Mouse (Mus musculus) hematopoietic stem cell, adult 5-6 weeks (primary cell): ENCODE data around the gene Tktl1. TPM values are rescaled to one million over a fixed set of nuclear protein-coding genes. Genes with fewer than 3 reads are reported as not detected.
"Not testable (repeated sequence)": the region's sequence is repeated elsewhere in the genome, so short reads cannot be mapped to it uniquely, and the experiment has no call there.

Source experiments
- ATAC-seq, 2 experiments: fragments of 125-278 bp in 1 of 2; replicated peaks in 1 of 2; 2 replicates each; pipeline ENCODE4 v1.8.0; 2016 to 2017; ENCODE audit warnings: inconsistent platforms in 2 of 2, mild to moderate bottlenecking in 2 of 2, moderate number of reproducible peaks in 2 of 2, low read depth in 1 of 2, moderate TSS enrichment in 1 of 2; ENCODE audit not compliant: low FRiP score in 2 of 2, poor library complexity in 2 of 2, severe bottlenecking in 2 of 2, insufficient read depth in 1 of 2, low TSS enrichment in 1 of 2
- total RNA-seq: library from RNA; stranded (forward); fragments of 172-1452, 232-1000 nt; gene quantifications from 2 replicates; pipeline ENCODE4 v1.2.3, GENCODE M21; 2017

Tktl1 gene
- total RNA-seq, result 0.50 and 0.56 TPM in 2 replicates

- ATAC-seq, result no peak
Observed at GRCm38 (mm10) chrX:74176959-74177358, at the start of gene Tktl1. TSS of gene Tktl1 (plus strand) at chrX:74177259.

DNA sequence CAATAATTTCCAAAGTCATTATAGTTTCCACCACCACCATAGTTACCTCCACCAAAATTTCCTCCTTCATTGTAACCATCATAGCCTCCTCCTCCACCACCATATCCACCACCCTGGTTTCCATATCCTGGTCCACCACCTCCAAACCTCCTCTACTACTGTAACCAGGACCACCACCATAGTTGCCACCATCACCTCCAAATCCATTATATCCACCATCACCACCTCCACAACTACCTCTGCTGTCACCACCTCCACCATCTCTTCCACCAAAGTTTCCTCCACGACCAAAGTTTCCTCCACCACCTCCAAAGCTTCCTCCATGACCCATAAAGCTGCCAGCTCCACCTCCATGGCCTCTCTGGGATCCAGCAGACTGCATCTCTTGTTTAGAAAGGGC, 41.8 kb upstream of the Tktl1 start, which contains the start of gene Mecp2:
Mecp2 (minus strand) TSS at position 101 of the 400 bp plus-strand sequence.
- not testable (repeated sequence) for ATAC-seq

DNA sequence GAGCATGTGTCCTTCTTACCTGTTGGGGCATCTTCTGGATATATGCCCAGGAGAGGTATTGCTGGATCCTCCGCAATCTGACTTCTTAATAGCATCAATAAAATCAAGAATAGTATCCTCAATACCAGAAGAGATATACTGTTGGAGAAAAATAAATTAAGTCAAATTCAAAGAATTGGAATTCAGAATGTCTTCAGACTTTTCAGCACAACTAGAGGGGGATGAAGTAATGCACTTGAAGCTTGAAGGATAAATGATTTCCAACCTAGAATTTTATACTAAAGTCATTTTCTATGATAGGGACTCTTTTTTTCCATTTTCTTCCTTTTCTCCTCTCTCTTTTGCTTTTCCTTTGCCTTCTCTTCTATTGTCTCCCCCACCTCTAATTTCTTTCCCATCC, 9.3 kb upstream of the Tktl1 start, which contains the start of gene Tex28:
Tex28 (minus strand) TSS at position 101 of the 400 bp plus-strand sequence.
- ATAC-seq, result no peak

DNA sequence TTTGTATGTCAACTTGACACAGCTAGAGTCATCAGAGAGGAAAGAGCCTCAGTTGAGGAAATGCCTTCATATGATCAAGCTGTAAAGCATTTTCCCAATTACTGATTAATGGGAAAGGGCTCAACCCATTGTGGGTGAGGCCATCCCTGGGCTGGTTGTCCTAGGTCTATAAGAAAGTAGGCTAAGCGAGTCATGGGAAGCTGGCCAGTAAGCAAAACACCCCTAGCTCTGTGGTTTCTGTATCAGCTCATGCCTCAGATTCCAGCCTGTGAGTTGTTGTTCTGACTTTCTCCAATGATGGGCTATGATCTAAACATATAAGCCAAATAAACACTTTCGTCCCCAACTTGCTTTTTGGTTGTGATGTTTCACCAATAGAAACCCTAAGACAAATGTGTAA, 26.5 kb downstream of the Tktl1 start:
- no peak for ATAC-seq

GRCm38 (mm10) chrX:74218496-74218895, 41.4 kb downstream of the Tktl1 start:
- no peak for ATAC-seq

- no peak for ATAC-seq
Observed at GRCm38 (mm10) chrX:74219449-74219848, 42.4 kb downstream of the Tktl1 start.

- ATAC-seq, result not testable (repeated sequence)
Observed at GRCm38 (mm10) chrX:74220099-74220498, 43.0 kb downstream of the Tktl1 start.

DNA sequence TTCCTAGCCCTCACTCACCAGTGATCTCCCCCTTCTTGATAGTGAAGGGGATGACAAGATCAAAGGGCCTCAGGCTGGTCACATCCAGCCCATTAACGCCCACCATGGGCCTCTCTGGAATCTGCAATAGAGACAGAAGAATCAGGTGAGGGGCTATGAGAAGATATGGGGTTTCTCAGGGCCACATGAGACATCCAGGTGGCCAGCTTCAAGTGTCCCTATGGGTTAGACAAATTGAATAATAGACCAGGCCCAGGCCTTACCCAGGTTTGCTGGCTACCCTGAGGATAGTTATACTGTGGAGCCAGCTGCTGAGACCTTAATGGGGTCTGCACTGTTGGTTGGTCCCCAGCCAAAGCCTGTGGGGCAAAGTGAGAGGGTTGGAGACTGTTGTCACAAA, 53.0 kb downstream of the Tktl1 start:
- ATAC-seq, result no peak

- no peak for ATAC-seq
Observed at GRCm38 (mm10) chrX:74233196-74233595, 56.1 kb downstream of the Tktl1 start.

- no peak for ATAC-seq
Observed at GRCm38 (mm10) chrX:74240332-74240731, 63.3 kb downstream of the Tktl1 start.

- ATAC-seq, result peak in 1 of 2 experiments; percentile 18; a peak in 2 of 4 replicates
Observed at GRCm38 (mm10) chrX:74243396-74243795, 66.3 kb downstream of the Tktl1 start.

DNA sequence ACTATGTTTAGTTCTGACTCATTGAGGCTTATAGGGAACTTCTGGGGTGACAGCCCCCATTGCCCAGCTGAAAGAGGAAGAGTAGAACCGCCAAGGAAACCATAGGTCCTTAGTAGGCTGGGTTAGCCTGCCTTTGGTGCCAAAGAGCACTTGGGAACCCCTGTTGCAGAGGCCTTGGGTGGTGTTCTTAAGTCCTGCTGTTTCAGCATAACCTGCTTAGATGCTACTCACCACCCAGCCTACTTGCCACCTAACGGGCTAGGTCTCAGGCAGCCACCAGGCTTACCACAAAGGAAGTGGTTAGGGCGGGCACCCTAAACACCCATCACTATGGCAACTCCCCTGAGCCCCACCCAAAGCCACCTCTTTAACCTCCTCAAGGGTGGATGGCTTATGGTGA, 66.7 kb downstream of the Tktl1 start:
- peak; percentile 70 to 72 for ATAC-seq

DNA sequence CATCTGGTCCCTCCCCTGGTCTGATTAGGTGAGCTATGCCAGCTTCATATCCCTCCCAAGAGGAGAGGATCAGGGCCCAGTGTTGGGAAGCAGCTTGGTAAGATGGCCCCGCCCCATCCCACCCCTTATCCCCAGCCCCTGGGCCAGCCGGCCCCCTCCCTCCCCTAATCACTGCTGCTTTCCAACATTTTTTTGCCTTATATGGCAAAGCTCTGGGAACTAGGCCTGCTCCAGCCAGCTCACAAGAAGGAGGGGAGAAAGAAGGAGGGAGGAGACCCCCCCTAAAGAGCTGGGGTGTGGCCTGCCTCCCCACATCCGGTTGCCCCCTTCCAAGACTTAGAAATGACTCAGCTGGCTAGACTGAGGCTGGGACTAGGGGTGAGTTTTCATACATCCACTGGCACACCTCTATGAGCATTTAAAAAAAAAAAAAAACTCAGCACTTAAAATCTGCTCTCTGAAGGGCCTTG, 67.6 kb downstream of the Tktl1 start:
- no peak for ATAC-seq

GRCm38 (mm10) chrX:74245107-74245506, 68.0 kb downstream of the Tktl1 start:
- ATAC-seq, result no peak

DNA sequence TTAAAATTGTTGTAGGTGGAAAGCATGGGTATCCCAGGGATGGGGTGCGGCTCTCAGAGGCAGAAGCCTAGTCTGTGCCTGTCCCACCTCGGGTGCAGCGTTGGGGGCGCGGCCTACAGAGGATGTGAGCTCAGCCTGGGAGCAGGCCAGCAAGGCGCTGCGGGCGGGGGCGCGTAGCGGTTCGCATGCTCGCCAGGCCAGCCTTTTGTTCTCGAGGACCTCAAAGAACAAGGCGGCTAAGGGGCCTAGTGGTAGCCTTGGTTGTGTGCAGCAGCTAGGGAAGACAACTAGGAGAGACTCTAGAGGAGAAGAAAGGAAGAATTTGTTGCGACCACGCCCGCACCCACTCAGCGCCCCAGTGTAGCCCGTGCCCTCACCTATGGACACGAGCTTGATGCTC, 68.6 kb downstream of the Tktl1 start:
- ATAC-seq, result peak in 1 of 2 experiments; percentile 40; a peak in 3 of 4 replicates

DNA sequence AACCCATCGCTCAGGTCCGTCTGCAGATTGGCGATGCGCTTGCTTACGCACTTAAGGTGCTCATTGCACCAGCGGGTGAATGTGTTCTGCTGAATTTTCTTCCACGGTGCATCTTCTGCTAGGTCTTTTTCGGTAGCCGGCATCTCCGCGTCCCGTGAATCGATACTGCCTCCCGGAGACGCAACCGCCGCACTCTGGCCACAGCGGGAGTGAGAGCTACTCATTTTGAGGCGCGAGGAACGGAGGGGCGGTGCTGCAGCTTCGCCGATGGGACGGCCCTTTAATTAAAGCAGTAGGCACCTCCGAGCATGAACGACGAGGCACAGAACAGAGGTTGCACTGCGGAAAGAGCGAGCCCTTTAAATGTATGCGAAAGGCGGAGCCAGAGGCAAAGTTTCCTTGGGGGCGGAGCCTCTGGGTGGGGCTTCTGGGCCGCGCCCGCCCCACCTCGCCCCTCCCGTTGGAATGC, 69.2 kb downstream of the Tktl1 start:
- ATAC-seq, result peak; percentile 72 to 74

GRCm38 (mm10) chrX:74246693-74247092, 69.6 kb downstream of the Tktl1 start:
- ATAC-seq, result no peak

- ATAC-seq, result no peak
Observed at GRCm38 (mm10) chrX:74248651-74249050, 71.6 kb downstream of the Tktl1 start.

DNA sequence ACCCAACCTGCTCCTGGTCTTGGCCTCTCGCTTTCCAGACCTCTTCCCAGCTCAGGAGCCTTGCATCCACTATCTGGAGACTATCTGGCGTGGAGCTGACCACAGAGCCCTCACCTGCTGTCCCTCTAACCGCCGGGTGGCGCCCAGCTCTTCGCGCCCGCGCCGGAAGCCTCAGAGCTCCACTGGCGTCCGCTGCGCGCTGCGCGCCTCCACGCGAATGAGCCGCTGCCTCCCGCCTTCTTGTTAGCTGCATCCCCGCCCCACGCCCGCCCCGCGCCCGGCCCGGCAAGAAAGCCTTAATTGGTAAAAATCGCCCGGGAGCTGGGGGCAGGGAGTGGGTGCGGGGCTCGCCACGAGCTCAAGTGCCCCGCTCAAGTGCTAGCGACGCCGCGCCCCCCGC, 72.6 kb downstream of the Tktl1 start, which contains the start of gene Flna:
Flna (minus strand) TSS at position 206 of the 400 bp plus-strand sequence.
- ATAC-seq, result no peak
